Mouse (Mus musculus) intestine, embryonic 15.5 days (tissue): ENCODE results near the gene Armcx4. TPM values are rescaled to one million over a fixed set of nuclear protein-coding genes. Genes with fewer than 3 reads are reported as not detected.
"Not testable (repeated sequence)": the region's sequence is repeated elsewhere in the genome, so short reads cannot be mapped to it uniquely, and the experiment has no call there.

Experiments
- ATAC-seq: fragments of 200-750 bp; cut with Nextera tagmentation; 2 replicates; pipeline ENCODE4 v1.8.0; 2017; ENCODE audit warnings: moderate TSS enrichment, moderate library complexity
- H3K27ac ChIP-seq: fragments of 300-500 bp; sonication (generic); 2 replicates; pipeline ENCODE4 v1.5.1; 2015; ENCODE audit warnings: mild to moderate bottlenecking, inconsistent platforms
- H3K27me3 ChIP-seq: fragments of 300-500 bp; sonication (generic); replicated peaks from 2 replicates; pipeline ENCODE4 v1.6.1; 2015; ENCODE audit warnings: inconsistent platforms
- H3K36me3 ChIP-seq: fragments of 300-500 bp; sonication (generic); 2 replicates; pipeline ENCODE4 v1.6.1; 2015; ENCODE audit warnings: inconsistent platforms
- H3K4me1 ChIP-seq: fragments of 300-500 bp; sonication (generic); replicated peaks from 2 replicates; pipeline ENCODE4 v1.6.1; 2015; ENCODE audit warnings: inconsistent platforms
- H3K4me2 ChIP-seq: fragments of 300-500 bp; sonication (generic); replicated peaks from 2 replicates; pipeline ENCODE4 v1.6.1; 2015; ENCODE audit warnings: mild to moderate bottlenecking, inconsistent platforms
- H3K4me3 ChIP-seq: fragments of 300-500 bp; sonication (generic); replicated peaks from 2 replicates; pipeline ENCODE4 v1.5.1; 2015; ENCODE audit warnings: inconsistent platforms
- H3K9ac ChIP-seq: fragments of 300-500 bp; sonication (generic); 2 replicates; pipeline ENCODE4 v1.6.1; 2015; ENCODE audit warnings: inconsistent platforms
- H3K9me3 ChIP-seq: fragments of 300-500 bp; sonication (generic); 2 replicates; pipeline ENCODE4 v1.6.1; 2016; ENCODE audit warnings: inconsistent platforms
- WGBS: fragments of 180-500 bp; shearing (Covaris S2); methylation state at CpG from one replicate; pipeline ENCODE4 v1.1.7; 2015; 5-methylcytosine and 5-hydroxymethylcytosine counted together
- polyA plus RNA-seq: library from polyadenylated mRNA; unstranded; fragments of >200 nt; fragmentation: Nextera tagmentation; extraction: Ambion mirVana; gene quantifications from 2 replicates; pipeline ENCODE4 v1.2.1, GENCODE M21; 2015

Gene Armcx4
- polyA plus RNA-seq, 1 experiment from 2014 or later: 3.3 TPM

GRCm38 (mm10) chrX:134690871-134691539 lies 4.7 kb downstream of the Armcx4 start:
- Histone ChIP-seq H3K27ac (no peak overlapping the region), H3K9ac (no peak overlapping the region), H3K4me1 (no peaks in the 10 kb centered on the region), H3K36me3 (no peaks in the 10 kb centered on the region; the same call in 1 of the 2 replicates), H3K4me3 (no peak overlapping the region), H3K9me3 (no peaks in the 10 kb centered on the region), H3K27me3 (no peaks in the 10 kb centered on the region), H3K4me2 (no peak overlapping the region)
- ATAC-seq: no peak
- 83% methylated on average over 10 of the region's 10 CpGs for WGBS

GRCm38 (mm10) chrX:134691540-134691935 lies 5.2 kb downstream of the Armcx4 start:
- no peaks in the 10 kb centered on the region for H3K9me3 ChIP-seq
- H3K27ac ChIP-seq: no peak overlapping the region
- 89% methylated on average over 2 of the region's 2 CpGs for WGBS
- no peak overlapping the region for H3K4me3 ChIP-seq
- H3K4me2 ChIP-seq: no peak overlapping the region
- no peaks in the 10 kb centered on the region for H3K4me1 ChIP-seq
- H3K9ac ChIP-seq: no peak overlapping the region
- no peaks in the 10 kb centered on the region; the same call in 1 of the 2 replicates for H3K36me3 ChIP-seq
- no peak for ATAC-seq
- no peaks in the 10 kb centered on the region for H3K27me3 ChIP-seq

GRCm38 (mm10) chrX:134716863-134717262 lies 30.5 kb downstream of the Armcx4 start:
- no peak for ATAC-seq
- H3K27ac ChIP-seq: no peak overlapping the region
- no peaks in the 10 kb centered on the region for H3K36me3 ChIP-seq
- no peaks in the 10 kb centered on the region for H3K4me1 ChIP-seq
- no peak overlapping the region for H3K4me2 ChIP-seq
- H3K4me3 ChIP-seq: no peak overlapping the region
- no peaks in the 10 kb centered on the region for H3K27me3 ChIP-seq
- no peaks in the 10 kb centered on the region for H3K9me3 ChIP-seq
- H3K9ac ChIP-seq: no peak overlapping the region
- WGBS: 44% methylated on average over 3 of the region's 3 CpGs

DNA sequence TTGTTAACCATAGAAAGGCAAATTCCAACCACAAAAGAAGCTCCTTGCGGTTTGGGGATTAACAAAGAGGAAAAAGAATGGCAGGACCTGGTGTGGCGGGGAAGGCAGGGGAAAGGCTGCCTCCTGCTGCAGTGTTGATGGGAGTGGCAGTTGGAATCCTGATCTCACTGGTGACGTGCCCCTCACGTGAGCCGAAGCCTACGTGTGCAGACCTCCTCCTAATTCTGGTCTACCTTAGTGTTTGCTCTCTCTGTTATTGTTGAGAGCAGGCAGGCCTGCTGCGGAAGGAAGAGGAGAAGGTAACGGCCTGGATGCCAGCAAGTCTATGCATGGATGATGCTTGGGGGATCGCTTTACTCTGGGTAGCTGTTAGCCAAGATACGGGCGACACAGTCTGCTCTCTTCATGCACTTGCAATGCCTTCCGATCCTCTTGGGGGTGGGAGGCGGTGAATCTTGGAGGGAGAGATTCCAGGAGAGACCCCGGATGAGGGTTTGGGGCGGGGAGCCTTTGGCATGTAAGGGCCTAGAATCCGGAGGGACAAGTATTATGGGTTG lies 31.5 kb downstream of the Armcx4 start, which contains the start of gene Armcx1:
Armcx1 (plus strand) TSS at position 212 of the 557 bp plus-strand sequence.
- no peaks in the 10 kb centered on the region for H3K4me1 ChIP-seq
- H3K27me3 ChIP-seq: no peaks in the 10 kb centered on the region
- H3K27ac ChIP-seq: peak within 1 kb of the TSS; percentile 91
- peak within 1 kb of the TSS; percentile 56 for H3K4me2 ChIP-seq
- H3K9ac ChIP-seq: peak within 1 kb of the TSS; percentile 54
- peak; percentile 96 for ATAC-seq
- no peaks in the 10 kb centered on the region for H3K36me3 ChIP-seq
- peak within 1 kb of the TSS; percentile 44 for H3K4me3 ChIP-seq
- H3K9me3 ChIP-seq: no peaks in the 10 kb centered on the region
- 14% methylated on average over 16 of the region's 16 CpGs for WGBS

DNA sequence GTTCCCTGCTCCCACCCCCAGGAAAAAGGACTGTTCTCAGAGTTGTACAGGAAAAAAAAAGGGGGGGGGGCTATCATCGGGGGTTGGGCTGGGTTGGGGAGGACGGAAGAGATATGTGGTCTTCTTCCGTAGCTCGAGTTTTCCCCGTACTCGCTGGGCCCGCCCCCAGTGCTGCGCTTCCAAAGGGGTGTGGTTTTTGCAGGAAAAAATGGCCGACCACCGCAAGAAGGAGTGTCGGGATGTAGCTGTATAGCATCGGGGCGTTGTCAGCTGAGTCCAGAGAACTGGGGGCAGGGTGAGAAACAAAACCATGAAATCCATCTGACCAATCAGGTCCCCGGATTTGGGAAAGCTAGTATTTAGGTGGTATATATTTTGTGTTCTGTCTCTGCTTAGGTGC lies 32.2 kb downstream of the Armcx4 start:
- Histone ChIP-seq H3K36me3 (no peaks in the 10 kb centered on the region), H3K27ac (peak overlapping the region; percentile 91), H3K9me3 (no peaks in the 10 kb centered on the region), H3K9ac (peak overlapping the region; percentile 54; the same call in 1 of the 2 replicates), H3K4me3 (peak overlapping the region; percentile 44), H3K4me2 (peak overlapping the region; percentile 56), H3K27me3 (no peaks in the 10 kb centered on the region), H3K4me1 (no peaks in the 10 kb centered on the region)
- peak; percentile 89 for ATAC-seq
- 15% methylated on average over 14 of the region's 14 CpGs for WGBS

GRCm38 (mm10) chrX:134723762-134724161 lies 37.4 kb downstream of the Armcx4 start:
- WGBS: 32% methylated on average over 2 of the region's 2 CpGs
- H3K4me1 ChIP-seq, H3K27me3 ChIP-seq, H3K27ac ChIP-seq, H3K9ac ChIP-seq, H3K36me3 ChIP-seq, H3K4me3 ChIP-seq, H3K4me2 ChIP-seq, H3K9me3 ChIP-seq: not testable (repeated sequence)
- ATAC-seq: peak; percentile 47; the same call in 1 of the 2 replicates

DNA sequence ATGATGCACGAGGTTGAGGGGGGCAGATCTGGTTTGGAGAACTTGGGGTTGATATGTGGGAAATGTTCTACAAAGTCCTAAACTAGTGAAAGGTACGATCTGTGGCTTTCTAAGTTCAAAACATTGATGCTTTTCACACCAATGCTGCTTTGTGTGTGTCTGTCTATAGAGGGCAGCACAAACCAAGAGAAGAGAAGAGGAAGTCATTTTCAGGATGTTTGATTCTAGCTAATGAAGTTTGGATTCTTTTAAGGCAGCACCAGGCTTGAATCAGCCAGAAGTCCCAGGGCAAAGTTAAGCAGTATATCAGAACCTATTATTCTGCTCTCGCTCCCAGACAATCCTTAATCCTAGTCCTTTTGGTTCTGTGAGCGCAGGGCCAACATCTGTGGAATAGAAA lies 43.5 kb downstream of the Armcx4 start:
- Histone ChIP-seq H3K4me3 (no peak overlapping the region), H3K27me3 (no peaks in the 10 kb centered on the region; the same call in 1 of the 2 replicates), H3K9ac (no peak overlapping the region), H3K27ac (no peak overlapping the region), H3K36me3 (no peaks in the 10 kb centered on the region), H3K4me1 (no peaks in the 10 kb centered on the region), H3K4me2 (no peak overlapping the region), H3K9me3 (no peaks in the 10 kb centered on the region)
- no peak for ATAC-seq
- WGBS: 41% methylated on average over 4 of the region's 4 CpGs

DNA sequence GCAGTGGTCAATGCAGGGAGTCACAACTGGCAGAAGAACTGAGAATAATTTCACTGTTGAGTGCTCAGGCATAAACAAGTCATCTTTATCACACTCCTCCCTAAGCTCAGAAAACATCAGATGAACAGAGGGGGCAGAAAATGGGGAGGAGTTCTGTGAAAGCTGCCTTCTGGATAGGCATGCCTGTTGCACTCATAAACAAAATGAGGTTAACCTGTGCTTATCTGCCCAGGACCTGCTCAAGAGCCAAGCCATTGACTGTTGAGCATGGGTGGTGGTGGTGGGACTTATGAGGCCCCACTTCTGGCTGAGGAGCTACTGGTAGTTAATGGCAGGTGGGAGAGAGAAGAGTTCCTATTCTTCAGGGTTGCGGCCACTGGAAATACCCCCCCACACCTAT lies 51.5 kb downstream of the Armcx4 start:
- Histone ChIP-seq H3K9me3 (no peaks in the 10 kb centered on the region), H3K4me1 (no peaks in the 10 kb centered on the region), H3K36me3 (no peaks in the 10 kb centered on the region), H3K4me3 (no peak overlapping the region), H3K27me3 (peaks cover 2% of the 10 kb centered on the region; the same call in 1 of the 2 replicates), H3K4me2 (no peak overlapping the region), H3K9ac (no peak overlapping the region), H3K27ac (no peak overlapping the region)
- WGBS: 97% methylated on average over 1 of the region's 1 CpGs
- ATAC-seq: no peak

- H3K27me3 ChIP-seq: peaks cover 2% of the 10 kb centered on the region; the same call in 1 of the 2 replicates
- H3K9me3 ChIP-seq: no peaks in the 10 kb centered on the region
- H3K4me1 ChIP-seq: no peaks in the 10 kb centered on the region
- H3K27ac ChIP-seq: no peak overlapping the region
- H3K9ac ChIP-seq: no peak overlapping the region
- H3K4me3 ChIP-seq: no peak overlapping the region
- no peak for ATAC-seq
- H3K36me3 ChIP-seq: no peaks in the 10 kb centered on the region
- WGBS: 63% methylated on average over 4 of the region's 4 CpGs
- no peak overlapping the region for H3K4me2 ChIP-seq
Observed at GRCm38 (mm10) chrX:134739160-134739559, 52.8 kb downstream of the Armcx4 start.

- Histone ChIP-seq H3K27ac (no peak overlapping the region), H3K4me3 (no peak overlapping the region), H3K36me3 (no peaks in the 10 kb centered on the region), H3K27me3 (no peaks in the 10 kb centered on the region; the same call in 1 of the 2 replicates), H3K4me2 (no peak overlapping the region), H3K9me3 (no peaks in the 10 kb centered on the region), H3K9ac (no peak overlapping the region), H3K4me1 (no peaks in the 10 kb centered on the region)
- no peak for ATAC-seq
- WGBS: 66% methylated on average over 5 of the region's 5 CpGs
Observed at GRCm38 (mm10) chrX:134741862-134742261, 55.5 kb downstream of the Armcx4 start.
